Mouse (Mus musculus) thymus, postnatal 25 days (tissue): ENCODE measurements at regions not wholly inside any gene's neighbourhood (a gene's known extent, or its start where the extent isn't known, plus 50 kb on each side); places are given as distances from the start of the nearest gene placed in this dataset.
"Not testable (repeated sequence)": the region's sequence is repeated elsewhere in the genome, so short reads cannot be mapped to it uniquely, and the experiment has no call there.

Experiments used
- DNase-seq: peaks from one replicate; pipeline ENCODE4 v3.0.0; 2022

DNA sequence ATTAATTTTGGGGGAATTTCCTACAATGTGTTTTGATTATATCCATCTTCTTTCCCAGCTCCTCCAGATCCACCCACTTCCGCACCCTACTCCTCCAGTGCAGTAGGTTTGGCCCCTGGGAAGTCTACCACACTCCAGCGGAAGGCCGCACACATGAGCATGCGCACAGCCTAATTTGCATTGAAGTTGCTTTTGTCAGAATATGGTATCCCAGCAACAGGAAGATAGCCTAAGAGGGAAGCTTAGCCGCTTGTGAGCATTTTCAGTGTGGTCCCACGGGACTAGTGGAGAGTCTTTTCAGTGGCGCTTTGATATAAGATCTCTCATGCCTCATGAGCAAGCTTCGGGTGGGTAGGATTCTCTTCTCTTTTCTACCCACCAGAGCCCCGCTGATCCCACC lies 455.6 kb downstream of the Cbln4 start:
- DNase-seq, result no peak

DNA sequence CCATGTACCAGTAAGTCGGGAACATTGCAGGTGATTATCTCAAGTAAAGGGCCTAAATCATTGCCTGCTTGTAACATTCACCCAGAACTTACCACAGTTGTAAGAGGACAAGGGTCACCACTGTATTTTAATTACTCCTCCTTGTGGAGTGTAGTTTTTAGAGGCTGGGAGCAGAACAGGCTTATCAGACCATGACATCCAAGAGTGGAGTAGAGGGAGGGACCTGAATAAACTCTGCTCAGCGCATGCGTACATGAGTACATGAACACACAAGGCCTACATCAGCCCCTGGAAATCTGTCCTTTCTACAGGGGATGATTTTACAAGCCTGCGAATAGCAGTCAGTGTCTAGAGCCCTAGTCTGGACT lies 456.4 kb downstream of the Cbln4 start:
- no peak for DNase-seq

DNA sequence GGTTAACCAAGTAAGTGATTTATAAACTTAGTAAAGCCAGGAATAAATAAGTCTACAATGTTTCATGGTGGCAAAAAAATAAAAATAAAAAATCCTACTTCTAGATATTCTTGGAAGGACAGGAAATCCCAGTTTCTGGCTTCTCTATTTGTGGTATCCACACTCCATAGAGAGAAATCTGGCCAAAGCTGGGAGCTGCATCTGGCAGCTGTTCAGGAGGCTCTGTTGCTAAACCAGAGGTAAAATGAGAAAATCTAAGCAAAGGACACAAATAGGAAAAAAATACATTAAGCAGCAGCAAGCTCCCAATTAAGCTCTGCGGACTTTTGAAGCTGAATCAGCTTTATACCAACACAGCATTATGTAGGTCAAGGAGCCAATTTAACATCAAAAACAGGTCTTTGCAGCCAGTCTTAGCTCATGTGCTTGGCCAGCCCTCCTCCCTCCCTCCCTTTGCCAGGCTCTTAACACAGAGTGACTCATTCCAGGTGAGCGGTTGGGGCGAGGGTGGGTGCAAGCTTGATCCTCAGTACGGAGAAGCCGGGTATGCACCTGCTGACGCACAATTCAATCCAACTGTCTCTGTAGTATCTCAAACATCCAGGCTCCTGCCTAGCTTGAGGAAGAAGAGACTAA lies 456.9 kb downstream of the Cbln4 start:
- no peak for DNase-seq

DNA sequence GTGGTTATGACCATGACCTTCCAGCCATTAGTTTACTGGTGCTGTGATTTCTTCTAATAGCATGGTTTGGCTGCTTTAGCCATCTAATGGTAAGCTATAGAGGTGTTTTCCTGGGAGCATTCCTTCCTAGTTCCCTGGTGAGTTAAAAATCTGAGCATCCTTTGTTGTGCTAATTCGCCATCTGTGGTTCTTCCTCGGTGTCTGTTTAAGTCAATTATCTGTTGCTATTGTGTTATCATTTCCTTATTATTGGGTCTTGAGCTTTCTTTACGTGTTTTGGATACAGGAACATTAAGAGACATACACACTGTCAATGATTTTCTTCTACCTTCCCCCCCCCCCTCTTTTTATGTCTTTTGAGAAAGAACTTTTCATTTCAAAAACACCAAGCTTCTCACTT lies 468.9 kb downstream of the Cbln4 start:
- DNase-seq, result no peak

DNA sequence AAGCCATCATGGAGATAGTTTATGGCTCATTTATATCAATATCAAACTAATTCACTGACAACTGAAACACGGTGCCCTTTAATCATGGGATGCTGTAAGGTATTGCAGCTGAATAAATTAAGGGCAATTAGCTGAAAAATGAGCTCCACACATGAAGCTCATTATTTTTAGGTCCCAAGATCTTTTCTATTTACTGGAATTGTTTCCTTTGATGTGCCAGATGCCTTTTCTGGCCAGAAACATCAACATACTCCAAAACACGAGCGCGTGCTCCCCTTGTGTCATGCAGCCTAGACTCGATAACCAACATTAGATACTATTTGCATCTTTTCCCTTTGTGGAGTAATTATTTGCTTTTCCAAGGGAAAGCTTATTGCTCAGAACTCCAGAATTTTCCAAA lies 480.6 kb downstream of the Cbln4 start:
- no peak for DNase-seq

DNA sequence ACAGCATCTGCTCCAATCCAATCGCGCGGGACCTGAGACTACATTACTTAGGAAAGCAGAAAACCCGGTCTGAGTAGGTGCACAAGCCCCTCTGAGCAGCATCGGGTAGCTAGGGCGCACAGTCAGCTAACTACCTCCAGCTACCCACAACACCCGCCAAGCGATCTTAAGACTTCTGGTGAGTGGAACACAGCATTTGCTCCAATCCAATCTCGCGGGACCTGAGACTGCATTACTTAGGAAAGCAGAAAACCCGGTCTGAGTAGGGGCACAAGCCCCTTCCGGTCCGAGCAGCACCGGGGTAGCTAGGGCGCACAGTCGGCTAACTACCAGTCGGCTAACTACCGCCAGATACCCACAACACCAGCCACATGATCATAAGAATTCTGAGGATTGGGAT lies 500.5 kb downstream of the Cbln4 start:
- not testable (repeated sequence) for DNase-seq

DNA sequence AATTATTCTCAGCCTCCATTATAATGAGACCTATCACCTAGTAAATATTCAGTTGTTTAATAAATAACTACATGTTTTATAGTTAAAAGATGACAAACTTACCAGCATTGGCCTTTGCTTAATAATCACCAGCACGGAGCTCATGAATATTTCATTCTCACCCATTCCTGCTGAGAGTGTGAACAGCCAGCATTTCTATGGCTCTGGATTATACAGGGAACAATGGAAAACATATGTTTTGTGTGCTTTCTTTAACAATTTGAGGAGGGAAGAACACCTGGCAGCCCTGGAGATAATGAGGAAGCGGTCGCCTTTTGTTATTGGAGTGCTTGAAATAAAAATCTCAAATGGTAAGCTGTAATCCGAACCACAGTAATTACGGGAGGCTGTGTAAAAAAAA lies 528.4 kb downstream of the Cbln4 start:
- DNase-seq, result no peak

DNA sequence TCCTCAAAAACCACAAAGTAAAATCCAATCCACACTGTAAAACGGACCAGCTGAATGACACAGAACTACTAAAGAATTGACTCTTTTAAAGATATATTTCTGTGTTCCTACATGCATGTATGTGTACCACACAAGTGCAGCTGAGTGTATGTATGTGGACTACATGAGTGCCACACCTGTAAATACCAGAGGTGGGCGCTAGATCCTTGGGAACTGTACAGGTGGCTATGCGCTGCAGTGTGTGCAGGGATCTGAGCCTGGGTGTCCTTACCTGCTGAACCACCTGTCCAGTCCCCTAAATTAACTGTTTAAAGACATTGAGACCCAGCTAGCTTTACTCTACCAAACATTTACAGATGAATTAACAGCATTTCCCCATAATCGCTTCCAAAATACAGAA lies 546.6 kb downstream of the Cbln4 start:
- DNase-seq, result no peak

DNA sequence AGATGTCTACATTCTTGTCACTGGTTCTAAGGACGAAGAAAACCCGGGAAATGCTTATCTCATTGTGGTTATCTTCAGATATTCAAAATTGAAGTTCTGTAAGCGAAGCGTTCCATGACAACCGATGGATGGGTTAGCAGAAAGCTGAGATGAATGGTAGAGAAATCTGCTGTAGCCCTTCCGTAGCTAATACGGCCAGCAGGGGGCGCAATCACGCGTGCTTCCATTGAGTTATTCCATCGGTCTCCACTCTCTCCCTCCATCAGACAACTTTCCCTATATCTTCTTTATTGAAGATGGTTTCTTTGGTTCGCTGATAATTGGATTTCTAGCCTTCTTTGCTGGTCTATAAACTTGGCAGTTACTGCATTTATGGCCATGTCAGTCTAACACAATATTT lies 549.5 kb downstream of the Cbln4 start:
- DNase-seq, result peak; percentile 6

DNA sequence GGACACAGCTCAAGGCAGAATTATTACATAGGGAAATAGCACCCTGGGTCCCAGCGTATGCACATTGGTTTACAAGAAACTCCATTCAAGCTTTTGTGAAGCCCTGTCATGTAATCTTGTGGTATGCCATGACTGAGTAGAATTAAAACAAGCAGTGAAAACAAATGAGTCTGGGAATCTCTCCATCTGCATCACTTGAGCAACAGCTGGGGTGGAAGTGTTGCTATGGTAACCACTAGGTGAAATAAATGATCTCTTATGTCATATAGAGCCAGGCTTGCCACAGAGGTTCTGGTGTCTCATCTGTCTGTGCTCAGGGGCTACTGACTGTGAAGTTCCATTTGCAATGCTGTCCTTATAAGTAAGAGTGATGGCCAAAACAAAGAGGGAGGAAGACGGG lies 556.0 kb downstream of the Cbln4 start:
- DNase-seq, result no peak

DNA sequence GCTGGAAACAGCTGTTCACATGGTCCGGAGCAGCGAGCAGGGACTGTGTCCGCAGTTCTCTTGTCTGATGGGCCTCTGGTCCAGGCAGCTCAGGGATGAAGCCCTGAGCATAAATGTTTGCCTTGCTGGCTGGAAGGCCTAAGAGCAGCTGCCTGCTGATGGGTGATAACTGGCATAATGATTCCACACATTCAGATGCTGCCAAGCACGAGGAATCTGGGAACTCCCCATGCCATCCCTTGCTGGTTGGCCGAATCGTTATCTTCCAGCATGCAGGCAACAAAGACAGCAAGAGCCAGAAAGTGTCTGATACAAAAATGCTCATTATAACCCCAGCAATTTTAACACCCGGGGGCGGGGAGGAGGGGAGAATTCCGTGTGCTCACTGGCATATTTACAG lies 590.0 kb downstream of the Cbln4 start:
- no peak for DNase-seq

DNA sequence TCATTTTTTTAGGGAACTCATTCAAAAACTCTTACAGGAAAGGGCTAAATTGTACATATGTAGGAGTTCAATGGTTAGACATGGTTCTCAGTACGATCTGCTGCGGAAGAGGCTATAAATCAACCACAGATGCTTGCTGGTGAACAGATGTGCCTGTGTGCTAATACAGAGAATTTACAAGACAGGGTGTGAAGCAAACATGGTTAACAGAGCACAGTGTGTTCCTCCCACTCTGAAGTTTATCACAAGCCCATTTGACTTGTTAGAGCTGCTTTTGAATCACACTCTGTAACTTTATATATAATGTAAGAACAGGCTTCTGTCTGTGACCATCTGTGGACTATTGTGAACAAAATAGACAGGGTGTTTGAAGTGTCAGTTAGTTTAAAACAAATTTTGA lies 637.2 kb downstream of the Cbln4 start:
- no peak for DNase-seq

DNA sequence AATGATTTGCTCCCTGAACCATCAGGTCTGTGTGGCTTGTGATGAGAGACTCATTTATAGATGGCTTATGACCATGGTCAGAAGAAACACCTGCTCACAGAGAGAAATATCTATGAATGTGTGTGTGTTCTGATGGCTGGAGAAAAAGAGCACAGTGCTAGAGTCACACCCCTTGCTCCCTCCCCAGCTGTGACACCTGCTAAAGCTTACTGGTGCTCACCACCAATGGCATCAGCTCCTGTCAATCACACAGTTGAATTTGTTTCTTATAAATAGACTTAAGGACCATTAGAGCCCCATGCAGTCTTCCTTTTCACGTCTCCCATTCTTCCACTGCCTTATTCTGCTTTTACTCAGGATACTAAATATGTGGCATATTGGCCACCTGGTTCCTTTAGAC lies 654.3 kb downstream of the Cbln4 start:
- no peak for DNase-seq

DNA sequence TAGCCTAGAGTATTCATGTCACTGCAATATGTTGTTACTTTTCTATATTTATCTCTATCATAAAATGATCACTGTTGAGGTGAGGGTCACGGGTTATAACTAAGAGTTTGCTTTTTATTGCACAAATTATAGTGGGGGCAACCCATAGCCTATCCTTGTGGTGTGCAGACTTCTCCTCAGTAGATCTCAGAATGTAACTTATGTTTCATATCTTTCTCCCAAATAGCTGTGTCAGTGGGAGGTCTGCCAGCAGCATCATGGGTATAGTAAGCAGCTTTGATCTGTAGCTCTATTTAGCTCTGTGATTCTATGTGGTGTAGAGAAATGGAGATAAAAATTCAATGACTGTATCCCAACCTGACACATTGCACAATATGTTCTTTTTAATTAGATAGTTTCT lies 641.9 kb downstream of the Dok5 start:
- DNase-seq, result no peak

DNA sequence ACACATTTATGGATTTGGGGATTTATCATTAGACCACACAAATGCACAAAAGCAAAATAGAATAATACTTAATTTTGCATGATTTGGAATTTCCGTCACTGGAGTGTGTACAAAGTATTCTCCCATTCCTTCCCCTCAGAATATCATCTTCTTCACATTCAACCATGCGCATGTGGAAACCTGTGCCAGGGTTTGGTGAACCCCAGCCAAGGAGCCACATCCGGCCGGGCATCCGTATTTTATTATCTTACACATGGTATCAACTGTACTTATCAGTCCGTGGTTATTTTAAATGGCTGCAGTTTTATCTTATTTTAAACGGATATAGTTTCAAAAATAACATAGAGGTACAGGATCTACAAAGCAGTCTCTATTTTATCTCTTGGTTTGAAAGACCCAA lies 641.4 kb downstream of the Dok5 start:
- no peak for DNase-seq

DNA sequence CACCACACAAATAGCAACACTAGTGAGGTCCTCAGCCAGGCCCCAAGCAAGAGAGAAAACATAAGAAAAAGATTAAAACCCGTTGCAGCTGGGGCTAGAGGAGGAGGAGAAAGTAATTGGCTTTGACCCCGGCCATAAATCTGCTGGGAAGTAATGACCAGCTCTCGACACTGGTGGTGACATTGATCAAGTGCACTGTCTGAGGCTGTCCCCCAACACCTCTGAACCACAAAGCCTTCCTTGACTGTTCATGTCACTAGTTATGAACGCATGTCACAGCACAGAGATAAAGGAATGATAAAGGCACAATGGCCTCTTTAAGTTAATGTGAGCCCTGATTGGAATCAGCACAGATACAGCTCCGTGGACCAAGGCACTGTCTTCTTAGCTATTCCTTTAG lies 640.1 kb downstream of the Dok5 start:
- DNase-seq, result no peak

DNA sequence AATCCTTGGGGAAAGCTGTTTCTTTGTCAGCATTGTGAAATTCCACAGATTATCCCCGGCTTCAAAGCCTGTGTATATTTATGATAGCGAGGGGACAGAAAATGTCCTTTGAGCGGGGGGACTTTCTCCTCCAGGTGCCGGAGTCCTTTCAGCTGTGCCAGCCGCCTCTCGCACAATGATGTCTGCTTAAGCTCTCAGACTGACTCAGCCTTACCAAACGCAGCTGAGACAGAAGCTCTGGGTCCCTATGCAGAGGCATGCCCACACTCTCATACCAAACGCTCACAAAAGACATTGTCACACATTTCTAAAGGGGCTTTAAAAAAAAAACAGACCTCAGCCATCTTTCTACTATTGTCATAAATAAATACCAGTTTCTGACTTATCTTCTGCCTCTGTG lies 633.9 kb downstream of the Dok5 start:
- no peak for DNase-seq

DNA sequence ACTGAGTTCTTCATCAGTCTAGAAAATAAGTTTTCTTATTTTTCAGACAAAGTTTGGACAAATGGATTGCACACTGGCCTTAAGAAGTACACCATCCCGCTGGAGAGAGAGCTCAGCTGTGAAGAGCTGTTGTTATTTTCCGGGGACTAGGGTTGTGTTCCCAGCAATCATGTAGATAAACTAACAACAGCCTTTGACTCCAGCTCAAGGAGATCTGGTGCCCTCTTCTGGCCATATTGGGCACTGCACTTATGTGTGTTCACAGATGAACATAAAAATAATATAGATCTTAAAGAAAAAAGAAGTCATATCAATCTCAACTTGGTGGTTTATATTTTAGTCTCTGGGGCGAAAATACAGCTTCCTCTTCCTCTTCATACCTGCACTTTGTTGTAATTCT lies 633.0 kb downstream of the Dok5 start:
- DNase-seq, result no peak

DNA sequence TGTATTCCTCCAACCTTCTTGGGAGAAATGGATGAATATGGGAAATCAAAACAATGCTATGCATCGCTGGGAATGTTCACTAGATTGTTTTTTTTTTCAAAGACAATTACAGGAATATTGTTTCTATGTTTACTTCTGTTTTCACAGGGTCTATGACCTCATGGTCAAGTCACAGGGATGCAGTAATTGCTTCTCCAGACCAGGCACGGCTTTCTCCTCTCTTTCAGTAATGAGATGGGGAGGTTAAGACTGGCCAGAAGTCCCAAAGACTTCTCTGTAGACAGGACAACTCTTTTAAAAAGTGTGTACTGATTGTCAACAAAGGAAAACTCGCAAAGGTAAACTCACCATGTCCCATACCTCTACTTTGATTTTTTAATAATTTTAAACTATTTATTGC lies 631.8 kb downstream of the Dok5 start:
- no peak for DNase-seq

DNA sequence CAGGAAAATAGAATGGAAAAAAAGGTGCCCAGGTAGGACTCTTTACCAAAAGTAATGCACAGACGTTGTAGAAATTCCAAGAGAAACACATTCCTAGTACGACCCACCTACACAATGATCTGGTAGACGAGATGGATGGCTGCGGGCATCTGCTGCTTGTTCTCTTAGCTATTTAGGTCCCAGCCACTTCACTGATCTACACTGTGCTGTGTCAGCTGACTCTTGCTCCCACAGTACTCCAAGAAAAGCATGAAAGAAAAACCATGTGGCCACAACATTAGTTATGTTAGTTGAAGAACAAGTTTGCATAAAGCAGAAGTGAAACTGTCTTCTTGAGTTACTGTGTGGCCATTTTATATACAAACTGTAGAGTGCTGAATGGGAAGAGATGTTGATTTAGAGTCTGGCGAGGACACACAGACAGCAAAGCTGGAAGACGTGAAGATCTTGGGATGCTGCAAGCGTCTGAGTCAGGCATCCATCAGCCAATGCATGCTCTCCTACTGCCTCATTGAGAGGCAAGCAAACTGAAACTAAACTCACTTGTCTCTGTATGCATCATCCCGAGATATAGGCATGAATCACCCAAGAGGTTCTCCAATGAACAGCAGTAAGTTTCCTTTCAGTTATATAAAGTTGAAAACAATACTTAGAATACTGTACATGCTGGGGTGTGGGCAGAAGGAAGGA lies 626.6 kb downstream of the Dok5 start:
- no peak for DNase-seq

DNA sequence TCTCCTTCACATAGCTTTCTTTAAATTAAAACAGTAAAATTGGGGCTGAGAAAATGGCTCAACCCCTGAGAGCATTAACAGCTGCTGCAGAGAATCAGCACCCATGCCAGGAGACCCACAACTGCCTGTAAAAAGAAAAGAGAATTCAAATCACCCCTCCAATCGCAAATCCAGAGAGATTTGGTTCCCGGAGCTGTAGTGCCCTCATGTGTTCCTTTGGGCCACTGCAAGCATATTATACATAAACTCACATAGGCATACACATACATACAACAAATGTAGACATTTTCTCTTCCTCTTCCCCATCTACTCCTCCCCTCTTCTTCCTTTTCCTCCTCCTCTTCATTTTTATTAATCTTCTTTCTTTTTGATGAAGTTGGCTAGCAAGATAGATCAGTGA lies 616.5 kb downstream of the Dok5 start:
- no peak for DNase-seq

DNA sequence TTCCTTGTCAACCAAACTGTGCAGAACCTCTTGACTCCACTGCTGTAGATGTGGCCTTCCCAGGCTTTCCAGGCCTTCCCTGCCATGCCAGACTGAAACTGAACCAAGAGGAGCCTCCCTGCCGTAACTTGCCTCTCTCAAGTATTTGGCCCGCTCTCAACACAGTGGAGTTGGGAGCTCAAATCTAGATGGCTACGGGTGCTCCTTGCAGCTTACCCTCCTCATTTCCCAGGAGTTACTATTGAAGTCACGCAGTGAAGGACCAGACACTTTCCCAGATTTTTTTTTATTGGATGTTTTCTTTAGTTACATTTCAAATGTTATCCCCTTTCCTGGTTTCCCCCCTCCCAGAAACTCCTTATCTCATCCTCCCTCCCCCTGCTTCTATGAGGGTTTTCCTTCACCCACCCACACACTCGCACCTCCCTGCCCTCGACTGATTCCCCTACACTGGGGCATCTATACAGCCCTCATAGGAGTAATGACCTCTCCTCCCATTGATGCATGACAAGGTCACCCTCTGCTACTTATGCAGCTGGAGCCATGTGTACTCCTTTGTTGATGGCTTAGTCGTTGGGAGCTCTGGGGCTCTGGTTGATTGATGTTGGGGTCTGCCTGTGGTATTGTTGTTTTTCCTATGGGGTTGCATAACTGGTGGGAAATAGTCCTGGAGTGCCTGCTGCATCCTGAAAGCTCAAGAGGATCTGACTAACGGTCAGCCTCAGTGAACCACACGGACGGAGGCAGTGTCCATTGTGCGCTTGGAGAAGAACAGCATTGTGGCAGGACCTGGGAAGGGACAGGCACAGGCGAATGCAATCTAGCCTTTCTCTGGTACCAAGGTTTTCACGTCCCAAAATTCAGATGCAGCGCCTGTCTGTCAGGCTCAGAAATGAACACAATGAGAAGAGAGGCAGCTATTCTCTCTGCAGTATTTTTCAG lies 602.5 kb downstream of the Dok5 start:
- DNase-seq, result no peak

DNA sequence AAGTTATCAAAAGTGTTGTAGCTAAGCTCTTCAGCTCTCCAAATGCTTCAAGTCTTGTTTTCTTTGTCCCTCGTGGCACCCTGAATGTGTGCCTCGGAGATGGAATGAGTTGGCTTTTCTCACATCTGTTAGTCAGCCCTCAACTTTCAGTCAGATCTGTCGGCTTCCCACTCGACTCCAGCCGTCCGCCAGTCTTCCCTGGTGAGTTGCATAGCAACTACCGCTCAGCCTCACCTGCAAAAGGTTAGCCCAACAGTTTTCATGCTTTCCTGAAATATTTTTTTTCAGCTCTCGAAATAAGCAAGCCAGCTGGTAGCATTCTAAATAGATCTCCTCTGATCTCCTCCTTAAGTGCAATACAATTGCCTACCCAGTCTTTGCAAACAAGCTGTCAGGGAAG lies 601.2 kb downstream of the Dok5 start:
- DNase-seq, result no peak

DNA sequence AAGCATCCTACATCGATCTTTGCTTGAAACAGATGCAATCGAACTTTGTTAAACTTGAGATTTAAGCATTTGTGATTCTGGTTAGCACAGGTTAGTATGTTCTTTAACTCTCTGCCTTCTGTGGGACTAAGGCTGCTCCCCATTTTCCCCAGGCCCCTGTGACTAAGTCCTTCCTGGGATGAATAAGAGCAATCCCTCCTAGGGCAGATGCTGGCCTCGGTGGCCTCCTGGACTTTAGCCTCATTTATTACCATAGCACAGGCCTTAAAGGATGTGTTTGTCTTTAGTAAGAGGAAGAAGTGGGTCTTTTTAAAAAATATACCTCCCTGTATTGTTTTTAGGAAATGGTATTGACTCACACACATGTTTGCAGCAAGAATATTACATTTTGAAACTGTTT lies 599.9 kb downstream of the Dok5 start:
- DNase-seq, result no peak
